Mouse (Mus musculus) thymus, postnatal 36 days (tissue): ENCODE measurements around the gene Tec.

Source experiments
- DNase-seq, 2 experiments: peaks; one replicate each; pipeline ENCODE4 v3.0.0; 2022; ENCODE audit warnings: mixed read lengths in 2 of 2

The Tec gene

DNA sequence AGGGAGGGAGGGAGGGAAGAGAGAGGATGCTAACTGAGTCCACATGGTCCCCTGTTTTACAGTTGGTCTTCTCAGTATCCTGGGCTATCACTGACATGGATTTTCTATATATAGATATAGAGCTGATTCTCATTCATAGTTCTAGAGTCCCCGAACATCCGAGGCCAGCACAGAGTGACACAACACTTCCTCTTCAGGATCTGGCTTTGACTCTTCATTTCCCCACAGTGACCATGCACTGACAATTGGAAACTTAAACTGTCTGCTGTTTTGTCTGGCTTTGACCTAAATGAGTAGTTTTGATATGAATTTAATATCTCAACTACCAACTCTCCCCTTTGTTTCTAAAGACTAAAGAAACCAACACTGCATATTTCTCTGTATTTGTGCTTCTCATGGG, 144.9 kb downstream of the Tec start:
- no peak for DNase-seq

DNA sequence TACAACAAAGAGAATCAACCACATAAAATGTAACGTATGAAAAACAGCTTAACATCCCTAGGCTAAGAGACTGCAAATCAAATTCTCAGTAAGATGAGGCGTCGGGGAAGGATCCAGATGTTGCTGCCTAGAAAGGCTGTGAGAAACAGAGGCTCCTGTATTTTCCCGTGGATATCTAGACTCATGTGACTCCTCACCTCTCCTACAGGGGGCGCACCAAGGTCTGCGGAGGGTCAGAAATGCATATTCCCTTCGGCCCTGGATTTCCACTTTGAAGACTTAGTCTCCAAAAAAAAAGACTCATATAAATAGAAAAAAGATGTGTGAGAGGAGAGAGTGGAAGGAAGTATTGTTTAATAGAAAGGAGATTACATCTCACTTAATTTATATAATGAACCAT, 147.7 kb downstream of the Tec start:
- DNase-seq: peak; percentile 19 to 25

DNA sequence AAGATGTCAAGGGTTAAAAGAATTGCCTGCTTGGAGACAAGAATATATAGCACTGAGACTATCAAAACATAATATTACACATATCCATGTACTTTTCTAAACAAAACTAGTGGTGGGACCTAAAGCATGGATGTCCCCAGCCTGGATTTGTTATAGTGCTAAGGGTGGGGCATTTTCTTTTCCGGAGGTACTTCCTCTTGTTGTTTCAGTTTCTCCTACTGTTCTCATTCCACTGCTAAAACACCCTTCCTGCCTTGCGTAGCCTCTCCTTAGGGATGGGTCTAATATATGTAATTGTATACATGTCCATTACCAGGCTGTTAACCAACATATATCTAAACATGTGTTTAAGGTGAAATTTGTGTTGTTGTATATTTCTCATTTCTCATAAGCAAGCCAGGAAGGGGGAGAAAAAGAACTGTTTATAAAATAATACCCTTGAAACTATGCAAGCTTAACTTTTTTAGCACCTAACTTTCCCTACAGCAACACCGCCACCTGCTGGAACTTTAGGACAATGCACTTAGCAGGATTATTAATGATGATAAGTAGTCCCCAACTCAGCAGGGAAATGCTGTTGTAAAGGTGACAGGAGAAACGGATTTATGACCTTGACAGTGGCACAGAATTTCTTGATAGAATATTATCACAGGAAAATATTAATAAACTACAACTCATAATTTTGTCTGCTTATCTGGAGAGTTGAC, 157.6 kb downstream of the Tec start:
- DNase-seq: peak; percentile 45 to 59

DNA sequence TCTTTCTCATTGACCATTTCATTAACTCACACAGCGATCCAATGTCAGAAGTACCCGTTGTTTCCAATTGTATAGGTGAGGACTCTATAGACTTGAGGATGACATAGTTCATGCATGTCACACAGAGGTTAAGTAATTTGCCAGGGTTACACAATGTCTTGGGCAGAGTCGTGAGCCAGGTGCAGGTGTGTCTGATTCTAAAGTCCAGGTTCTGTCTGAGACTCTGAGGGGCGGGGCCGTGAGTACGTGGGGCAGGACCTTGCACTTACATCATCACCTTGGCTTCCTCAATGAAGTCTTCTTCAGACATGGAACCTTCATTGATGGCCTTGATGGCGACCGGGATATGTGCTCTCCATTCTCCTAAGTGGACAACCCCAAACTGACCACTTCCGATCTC, 158.3 kb downstream of the Tec start:
- no peak for DNase-seq

DNA sequence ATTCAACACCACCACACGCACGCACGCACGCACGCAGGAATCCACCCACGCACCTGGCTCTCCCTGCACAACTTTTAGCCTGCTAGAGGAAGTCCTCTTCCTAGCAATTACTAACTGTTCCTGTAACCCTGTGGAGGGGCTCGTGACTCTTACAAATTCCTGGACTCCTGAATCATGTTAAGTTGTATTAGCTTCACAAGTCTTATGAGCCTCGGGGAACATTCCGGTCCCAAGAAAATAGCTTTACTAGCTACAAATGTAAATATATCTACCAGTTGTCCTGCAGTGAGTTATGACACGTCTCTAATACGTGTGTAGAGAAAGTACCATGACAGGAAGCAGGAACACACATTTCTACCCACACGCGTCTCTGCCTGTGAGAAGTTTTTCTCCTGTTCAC, 158.8 kb downstream of the Tec start:
- no peak for DNase-seq

DNA sequence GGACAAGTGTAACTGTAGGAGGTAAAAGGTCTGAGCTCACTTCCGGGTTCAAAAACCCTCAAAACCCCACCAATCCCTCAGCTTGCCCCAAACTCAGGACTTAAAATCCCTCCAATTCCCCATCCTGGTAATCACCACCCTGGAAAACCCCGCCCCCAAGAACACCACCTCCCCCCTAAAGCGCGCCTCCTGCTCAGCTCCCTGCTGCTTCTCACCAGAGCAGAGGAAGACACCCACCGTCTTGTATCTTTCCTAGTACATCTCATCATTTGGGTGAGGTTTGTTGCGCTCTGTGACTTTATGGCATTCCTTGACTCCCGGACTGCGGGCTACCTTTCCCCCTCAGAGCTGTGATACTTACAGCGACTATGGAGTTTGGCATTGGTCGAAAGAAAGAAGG, 161.6 kb downstream of the Tec start:
- DNase-seq: no peak

DNA sequence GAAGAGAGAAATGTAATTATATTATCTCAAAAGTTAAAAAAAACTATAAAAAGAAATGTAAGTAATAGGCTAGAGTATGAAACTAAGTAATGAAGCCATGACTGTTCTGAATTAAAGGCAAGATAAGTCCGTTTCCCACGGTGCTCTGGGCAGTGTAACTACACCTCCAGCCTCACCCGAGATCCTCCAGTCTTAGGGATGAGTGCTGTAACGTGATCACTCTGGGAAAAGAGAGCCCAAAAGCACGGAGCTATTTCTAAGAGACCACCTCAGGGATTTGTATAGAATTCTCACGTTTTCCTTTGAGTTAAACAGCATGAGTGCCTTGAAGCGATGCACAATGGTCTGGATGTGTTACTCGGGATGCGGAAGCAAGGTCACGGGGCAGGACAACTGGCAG, 162.2 kb downstream of the Tec start:
- no peak for DNase-seq
